Mouse (Mus musculus): Measurements from ENCODE around the gene Gm14401. TPM values are rescaled to one million over a fixed set of nuclear protein-coding genes. Genes with fewer than 3 reads are reported as not detected.
"Not testable (repeated sequence)": the region's sequence is repeated elsewhere in the genome, so short reads cannot be mapped to it uniquely, and the experiment has no call there.

The Gm14401 gene
- polyA plus RNA-seq (2015; fragmentation: Nextera tagmentation; extraction: Ambion mirVana): 0.11 and 0.22 TPM in 2 replicates

GRCm38 (mm10) chr2:177073432-177074423 lies at the start of gene Gm14401:
Gm14401 (plus strand) TSS chr2:177074320.
- H3K27ac ChIP-seq; H3K4me2 ChIP-seq (replicated peaks); ATAC-seq (ENCODE audit: low FRiP score, low read depth); H3K36me3 ChIP-seq; H3K4me1 ChIP-seq; H3K9ac ChIP-seq; H3K27me3 ChIP-seq; H3K9me3 ChIP-seq; H3K4me3 ChIP-seq: not testable (repeated sequence)
- WGBS: 72% methylated on average over 7 of the region's 7 CpGs

DNA sequence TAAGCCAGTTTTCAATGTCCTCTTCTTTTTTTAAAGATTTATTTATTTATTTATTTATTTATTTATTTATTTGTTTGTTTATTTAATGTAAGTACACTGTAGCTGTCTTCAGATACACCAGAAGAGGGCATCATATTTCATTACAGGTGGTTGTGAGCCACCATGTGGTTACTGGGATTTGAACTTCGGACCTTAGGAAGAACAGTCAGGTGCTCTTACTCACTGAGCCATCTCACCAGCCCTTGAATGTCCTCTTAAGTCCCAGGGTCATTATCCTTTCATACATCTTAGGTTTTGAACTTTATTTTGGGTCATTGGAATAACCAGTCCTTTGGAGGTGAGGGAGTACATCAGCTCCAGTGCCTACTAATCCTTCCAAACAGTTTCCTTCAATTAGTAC lies 1.3 kb upstream of the Gm14401 start:
- not testable (repeated sequence) for H3K4me2 ChIP-seq (replicated peaks); H3K27ac ChIP-seq; H3K9me3 ChIP-seq; H3K9ac ChIP-seq; ATAC-seq (ENCODE audit: low FRiP score, low read depth); H3K4me3 ChIP-seq; H3K27me3 ChIP-seq; H3K4me1 ChIP-seq; H3K36me3 ChIP-seq
- 82% methylated on average over 1 of the region's 1 CpGs for WGBS

- not testable (repeated sequence) for H3K9me3 ChIP-seq; H3K4me1 ChIP-seq; H3K27ac ChIP-seq; H3K27me3 ChIP-seq; H3K36me3 ChIP-seq; H3K4me2 ChIP-seq (replicated peaks); H3K9ac ChIP-seq; ATAC-seq (ENCODE audit: low FRiP score, low read depth); H3K4me3 ChIP-seq
Measured at GRCm38 (mm10) chr2:177075015-177075414, 895 bp downstream of the Gm14401 start.

GRCm38 (mm10) chr2:177079866-177080265 lies 5.7 kb downstream of the Gm14401 start:
- not testable (repeated sequence) for H3K27me3 ChIP-seq; H3K9ac ChIP-seq; H3K36me3 ChIP-seq; H3K4me2 ChIP-seq (replicated peaks); H3K9me3 ChIP-seq; H3K4me3 ChIP-seq; H3K4me1 ChIP-seq; ATAC-seq (ENCODE audit: low FRiP score, low read depth); H3K27ac ChIP-seq
- WGBS: 75% methylated on average over 1 of the region's 1 CpGs

- H3K27me3 ChIP-seq; H3K27ac ChIP-seq; H3K4me1 ChIP-seq; ATAC-seq (ENCODE audit: low FRiP score, low read depth); H3K9me3 ChIP-seq; H3K9ac ChIP-seq; H3K36me3 ChIP-seq; H3K4me3 ChIP-seq; H3K4me2 ChIP-seq (replicated peaks): not testable (repeated sequence)
- WGBS: 88% methylated on average over 5 of the region's 5 CpGs
Measured at GRCm38 (mm10) chr2:177109086-177109485, 35.0 kb downstream of the Gm14401 start.

DNA sequence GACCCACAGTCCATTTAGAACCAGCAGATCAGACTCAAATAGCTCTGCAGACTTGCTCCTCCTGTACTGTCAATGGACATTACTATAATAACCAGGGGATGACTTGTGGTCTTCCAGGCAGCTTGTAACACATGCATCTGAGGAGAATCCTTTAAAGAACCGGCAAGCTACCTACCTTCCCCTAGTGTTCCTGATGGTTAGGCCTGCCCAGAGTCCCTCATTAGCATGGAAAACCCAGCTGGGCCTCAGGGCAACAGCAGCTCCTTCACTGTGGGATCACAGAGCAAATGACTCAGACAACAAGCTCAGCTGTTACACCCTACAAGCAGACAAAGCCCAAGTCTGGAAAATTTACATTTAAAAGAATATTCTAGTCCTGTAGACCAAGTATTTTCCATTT lies 55.0 kb downstream of the Gm14401 start:
- not testable (repeated sequence) for ATAC-seq (ENCODE audit: low FRiP score, low read depth); H3K27ac ChIP-seq; H3K9me3 ChIP-seq; H3K4me2 ChIP-seq (replicated peaks); H3K4me1 ChIP-seq; H3K9ac ChIP-seq; H3K4me3 ChIP-seq; H3K27me3 ChIP-seq; H3K36me3 ChIP-seq
- 64% methylated on average over 1 of the region's 1 CpGs for WGBS

Other genes starting within 250 kb of the Gm14401 start
- not detected in 2 replicates for gene Gm14408, start 243.2 kb upstream of the Gm14401 start, polyA plus RNA-seq (2015; fragmentation: Nextera tagmentation; extraction: Ambion mirVana)
- gene Gm14296, start 146.5 kb upstream of the Gm14401 start, polyA plus RNA-seq (2015; fragmentation: Nextera tagmentation; extraction: Ambion mirVana): 8.8 and 13.2 TPM in 2 replicates
- gene Gm14419, start 73.4 kb upstream of the Gm14401 start, polyA plus RNA-seq (2015; fragmentation: Nextera tagmentation; extraction: Ambion mirVana): 12.0 and 12.8 TPM in 2 replicates
- 35.0 and 35.5 TPM in 2 replicates for gene Gm14410, start 132.1 kb downstream of the Gm14401 start, polyA plus RNA-seq (2015; fragmentation: Nextera tagmentation; extraction: Ambion mirVana)
- not detected in 2 replicates for gene Gm14409, start 192.7 kb downstream of the Gm14401 start, polyA plus RNA-seq (2015; fragmentation: Nextera tagmentation; extraction: Ambion mirVana)
- 0.42 and 0.60 TPM in 2 replicates for gene Gm14412, start 250.0 kb downstream of the Gm14401 start, polyA plus RNA-seq (2015; fragmentation: Nextera tagmentation; extraction: Ambion mirVana)

All from limb, embryonic 13.5 days (tissue).